Mouse (Mus musculus): ENCODE results near the gene Gm13043. TPM values are rescaled to one million over a fixed set of nuclear protein-coding genes. Genes with fewer than 3 reads are reported as not detected.
"Not testable (repeated sequence)": the region's sequence is repeated elsewhere in the genome, so short reads cannot be mapped to it uniquely, and the experiment has no call there.

Gene Gm13043
- total RNA-seq (2021) = not detected
- long read RNA-seq, experiment 1 = 0 reads
- long read RNA-seq, experiment 2 = 0 reads

- no peak for DNase-seq (ENCODE audit: low spot score in 2 of 2)
These were observed at the start of gene Gm13043 for GRCm38 (mm10) chr4:143511043-143511442. TSS of gene Gm13043 (plus strand) at chr4:143511343.

GRCm38 (mm10) chr4:143535654-143536053, 24.5 kb downstream of the Gm13043 start, which contains the start of gene Gm13040:
TSS of gene Gm13040 (plus strand) at chr4:143535954.
- DNase-seq (ENCODE audit: low spot score in 2 of 2) = not testable (repeated sequence)

GRCm38 (mm10) chr4:143551400-143551799, 40.3 kb downstream of the Gm13043 start, which contains the start of the genes BC080695 and Gm13057:
TSS of gene BC080695 (plus strand) at chr4:143551700.
TSS of gene Gm13057 (plus strand) at chr4:143551709.
- not testable (repeated sequence) for DNase-seq (ENCODE audit: low spot score in 2 of 2)

Other genes starting within 250 kb of the Gm13043 start
- gene Pdpn, start 211.8 kb upstream of the Gm13043 start, total RNA-seq (2021) = 10 to 100 TPM; 15.2 to 16.0 TPM
- 1 to 10 TPM; 1.4 to 2.3 TPM for gene Lrrc38, start 161.6 kb upstream of the Gm13043 start, total RNA-seq (2021)
- gene Pramel1, start 116.9 kb upstream of the Gm13043 start, total RNA-seq (2021) = not detected
- 10 to 100 TPM; 14.0 to 14.8 TPM for gene Pramef8, start 98.9 kb upstream of the Gm13043 start, total RNA-seq (2021)
- not detected for gene Oog4, start 61.0 kb upstream of the Gm13043 start, total RNA-seq (2021)
- gene Gm13040, start 24.6 kb downstream of the Gm13043 start, total RNA-seq (2021) = not detected
- gene BC080695, start 40.4 kb downstream of the Gm13043 start, total RNA-seq (2021) = not detected
- not detected for gene Gm13057, start 40.4 kb downstream of the Gm13043 start, total RNA-seq (2021)
- gene Gm13083, start 103.7 kb downstream of the Gm13043 start, total RNA-seq (2021) = not detected
- gene Gm13088, start 145.9 kb downstream of the Gm13043 start, total RNA-seq (2021) = not detected
- not detected for gene Gm13089, start 191.4 kb downstream of the Gm13043 start, total RNA-seq (2021)
- gene Gm13078, start 208.1 kb downstream of the Gm13043 start, total RNA-seq (2021) = not detected